Mouse (Mus musculus) bone marrow macrophage, adult 2 months (primary cell): ENCODE results near the gene Glis3.

Experiments
- CTCF ChIP-seq: IDR thresholded peaks from 2 replicates; pipeline ENCODE4 v1.5.1; 2012; ENCODE audit warnings: low read depth, mild to moderate bottlenecking, low read length, moderate library complexity
- POLR2A ChIP-seq: IDR thresholded peaks from 2 replicates; pipeline ENCODE4 v1.6.1; 2012; ENCODE audit warnings: mild to moderate bottlenecking, low read depth, low read length, borderline replicate concordance

DNA sequence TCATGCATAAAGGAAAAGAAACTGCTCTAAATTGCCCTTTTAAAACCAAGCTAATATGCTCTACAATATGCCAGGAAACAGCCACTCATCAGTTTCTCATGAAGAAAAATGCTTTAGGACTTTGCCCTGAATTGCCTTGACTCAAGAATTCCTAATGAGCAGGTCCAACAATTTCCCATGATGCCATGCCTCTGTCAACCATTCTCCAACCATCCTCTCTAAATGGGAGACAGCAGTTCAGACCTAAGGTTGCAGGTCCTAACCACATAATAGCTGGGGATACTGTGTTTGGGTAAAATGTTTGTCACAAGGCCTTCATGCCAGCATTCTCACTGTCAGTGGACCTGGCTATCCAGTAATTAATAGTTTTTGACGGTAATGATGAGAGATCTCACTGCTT is 313.1 kb downstream of the Glis3 start:
- TF ChIP-seq CTCF (no peak), POLR2A (no peak)
